Mouse (Mus musculus) liver, embryonic 15.5 days (tissue): ENCODE results near the gene Spag16. TPM values are rescaled to one million over a fixed set of nuclear protein-coding genes. Genes with fewer than 3 reads are reported as not detected.
A peak's percentile ranks its signal among the peaks of the same experiment; 100 is the strongest.

ENCODE experiments used
- ATAC-seq: fragments of 200-750 bp; cut with Nextera tagmentation; 2 replicates; pipeline ENCODE4 v1.8.0; 2017; ENCODE audit warnings: moderate number of reproducible peaks, mild to moderate bottlenecking, moderate library complexity; ENCODE audit not compliant: insufficient read depth
- H3K27ac ChIP-seq: fragments of 300-500 bp; sonication (generic); replicated peaks from 2 replicates; pipeline ENCODE4 v1.5.1; 2015; ENCODE audit warnings: mild to moderate bottlenecking, inconsistent platforms
- H3K27me3 ChIP-seq: fragments of 300-500 bp; sonication (generic); 2 replicates; pipeline ENCODE4 v1.6.1; 2015; ENCODE audit warnings: mild to moderate bottlenecking, inconsistent platforms
- H3K36me3 ChIP-seq: fragments of 300-500 bp; sonication (generic); replicated peaks from 2 replicates; pipeline ENCODE4 v1.6.1; 2015; ENCODE audit warnings: moderate library complexity, mild to moderate bottlenecking, inconsistent platforms
- H3K4me1 ChIP-seq: fragments of 300-500 bp; sonication (generic); replicated peaks from 2 replicates; pipeline ENCODE4 v1.6.1; 2015; ENCODE audit warnings: inconsistent platforms
- H3K4me2 ChIP-seq: fragments of 300-500 bp; sonication (generic); 2 replicates; pipeline ENCODE4 v1.6.1; 2015; ENCODE audit warnings: moderate library complexity, mild to moderate bottlenecking, inconsistent platforms
- H3K4me3 ChIP-seq: fragments of 300-500 bp; sonication (generic); replicated peaks from 2 replicates; pipeline ENCODE4 v1.5.1; 2015; ENCODE audit warnings: mild to moderate bottlenecking, inconsistent platforms
- H3K9ac ChIP-seq: fragments of 300-500 bp; sonication (generic); 2 replicates; pipeline ENCODE4 v1.6.1; 2015; ENCODE audit warnings: moderate library complexity, mild to moderate bottlenecking, inconsistent platforms
- H3K9me3 ChIP-seq: fragments of 300-500 bp; sonication (generic); replicated peaks from 2 replicates; pipeline ENCODE4 v1.6.1; 2016; ENCODE audit warnings: inconsistent platforms
- WGBS: fragments of 180-500 bp; shearing (Covaris S2); methylation state at CpG from one replicate; pipeline ENCODE4 v1.1.7; 2015; ENCODE audit warnings: mixed read lengths; ENCODE audit not compliant: insufficient replicate concordance; 5-methylcytosine and 5-hydroxymethylcytosine counted together
- polyA plus RNA-seq: library from polyadenylated mRNA; unstranded; fragments of >200 nt; fragmentation: Nextera tagmentation; extraction: Ambion mirVana; gene quantifications from 2 replicates; pipeline ENCODE4 v1.2.1, GENCODE M21; 2015

Gene Spag16
- polyA plus RNA-seq, 1 experiment from 2014 or later = not detected

GRCm38 (mm10) chr1:70104683-70105082 lies 277.9 kb downstream of the Spag16 start:
- H3K9me3 ChIP-seq = no peaks in the 10 kb centered on the region
- no peak overlapping the region for H3K4me3 ChIP-seq
- H3K9ac ChIP-seq = no peak overlapping the region
- no peak overlapping the region for H3K4me2 ChIP-seq
- no peak overlapping the region for H3K27ac ChIP-seq
- H3K36me3 ChIP-seq = no peaks in the 10 kb centered on the region
- H3K4me1 ChIP-seq = no peaks in the 10 kb centered on the region
- WGBS = 63% methylated on average over 8 of the region's 8 CpGs
- H3K27me3 ChIP-seq = no peaks in the 10 kb centered on the region
- no peak for ATAC-seq

- no peak for ATAC-seq
- no peak overlapping the region for H3K27ac ChIP-seq
- 59% methylated on average over 4 of the region's 4 CpGs for WGBS
- no peaks in the 10 kb centered on the region for H3K36me3 ChIP-seq
- no peak overlapping the region for H3K9ac ChIP-seq
- H3K27me3 ChIP-seq = no peaks in the 10 kb centered on the region
- H3K9me3 ChIP-seq = no peaks in the 10 kb centered on the region
- no peak overlapping the region for H3K4me2 ChIP-seq
- no peak overlapping the region for H3K4me3 ChIP-seq
- no peaks in the 10 kb centered on the region for H3K4me1 ChIP-seq
Observed at GRCm38 (mm10) chr1:70116212-70116982, 289.6 kb downstream of the Spag16 start.

GRCm38 (mm10) chr1:70128035-70128434 lies 301.3 kb downstream of the Spag16 start:
- no peaks in the 10 kb centered on the region for H3K36me3 ChIP-seq
- no peaks in the 10 kb centered on the region for H3K27me3 ChIP-seq
- no peak overlapping the region for H3K27ac ChIP-seq
- 25% methylated on average over 2 of the region's 2 CpGs for WGBS
- H3K4me1 ChIP-seq = no peaks in the 10 kb centered on the region
- H3K4me2 ChIP-seq = no peak overlapping the region
- no peak overlapping the region for H3K9ac ChIP-seq
- H3K9me3 ChIP-seq = no peaks in the 10 kb centered on the region
- no peak overlapping the region for H3K4me3 ChIP-seq
- ATAC-seq = no peak

- no peaks in the 10 kb centered on the region for H3K27me3 ChIP-seq
- H3K9me3 ChIP-seq = no peaks in the 10 kb centered on the region
- WGBS = 49% methylated on average over 2 of the region's 2 CpGs
- no peak overlapping the region for H3K9ac ChIP-seq
- H3K27ac ChIP-seq = no peak overlapping the region
- ATAC-seq = no peak
- H3K4me1 ChIP-seq = no peaks in the 10 kb centered on the region
- no peak overlapping the region for H3K4me2 ChIP-seq
- H3K36me3 ChIP-seq = no peaks in the 10 kb centered on the region
- H3K4me3 ChIP-seq = no peak overlapping the region
Observed at GRCm38 (mm10) chr1:70135547-70135946, 308.8 kb downstream of the Spag16 start.

- no peak overlapping the region for H3K4me2 ChIP-seq
- 45% methylated on average over 3 of the region's 3 CpGs for WGBS
- H3K27me3 ChIP-seq = no peaks in the 10 kb centered on the region
- no peak overlapping the region for H3K27ac ChIP-seq
- no peak for ATAC-seq
- H3K36me3 ChIP-seq = no peaks in the 10 kb centered on the region
- H3K9me3 ChIP-seq = no peaks in the 10 kb centered on the region
- no peak overlapping the region for H3K9ac ChIP-seq
- H3K4me3 ChIP-seq = no peak overlapping the region
- H3K4me1 ChIP-seq = no peaks in the 10 kb centered on the region
Observed at GRCm38 (mm10) chr1:70165343-70166158, 338.8 kb downstream of the Spag16 start.

GRCm38 (mm10) chr1:70180123-70180741 lies 353.5 kb downstream of the Spag16 start:
- Histone ChIP-seq H3K9me3 (no peaks in the 10 kb centered on the region), H3K4me2 (no peak overlapping the region), H3K36me3 (no peaks in the 10 kb centered on the region), H3K4me1 (no peaks in the 10 kb centered on the region), H3K27ac (no peak overlapping the region), H3K9ac (no peak overlapping the region), H3K4me3 (no peak overlapping the region), H3K27me3 (no peaks in the 10 kb centered on the region)
- peak; percentile 37; the same call in 1 of the 2 replicates for ATAC-seq
- 27% methylated on average over 4 of the region's 4 CpGs for WGBS

- 65% methylated on average over 9 of the region's 9 CpGs for WGBS
- Histone ChIP-seq H3K9me3 (no peaks in the 10 kb centered on the region), H3K36me3 (no peaks in the 10 kb centered on the region), H3K27me3 (no peaks in the 10 kb centered on the region), H3K4me2 (no peak overlapping the region), H3K4me1 (no peaks in the 10 kb centered on the region), H3K9ac (no peak overlapping the region), H3K27ac (no peak overlapping the region), H3K4me3 (no peak overlapping the region)
- no peak for ATAC-seq
Observed at GRCm38 (mm10) chr1:70264815-70265214, 438.0 kb downstream of the Spag16 start.

- Histone ChIP-seq H3K27me3 (no peaks in the 10 kb centered on the region), H3K36me3 (no peaks in the 10 kb centered on the region), H3K9ac (no peak overlapping the region), H3K4me2 (no peak overlapping the region), H3K27ac (no peak overlapping the region), H3K9me3 (no peaks in the 10 kb centered on the region), H3K4me3 (no peak overlapping the region), H3K4me1 (no peaks in the 10 kb centered on the region)
- 63% methylated on average over 5 of the region's 5 CpGs for WGBS
- ATAC-seq = no peak
Observed at GRCm38 (mm10) chr1:70265920-70266505, 439.2 kb downstream of the Spag16 start.

GRCm38 (mm10) chr1:70270139-70270538 lies 443.4 kb downstream of the Spag16 start:
- no peaks in the 10 kb centered on the region for H3K27me3 ChIP-seq
- H3K27ac ChIP-seq = no peak overlapping the region
- WGBS = 10% methylated on average over 8 of the region's 8 CpGs
- no peak overlapping the region for H3K4me3 ChIP-seq
- H3K4me1 ChIP-seq = no peaks in the 10 kb centered on the region
- H3K36me3 ChIP-seq = no peaks in the 10 kb centered on the region
- H3K4me2 ChIP-seq = no peak overlapping the region
- H3K9me3 ChIP-seq = no peaks in the 10 kb centered on the region
- no peak for ATAC-seq
- H3K9ac ChIP-seq = no peak overlapping the region

- Histone ChIP-seq H3K9ac (no peak overlapping the region), H3K27me3 (no peaks in the 10 kb centered on the region), H3K4me1 (no peaks in the 10 kb centered on the region), H3K9me3 (no peaks in the 10 kb centered on the region), H3K27ac (no peak overlapping the region), H3K36me3 (no peaks in the 10 kb centered on the region), H3K4me3 (no peak overlapping the region), H3K4me2 (no peak overlapping the region)
- 43% methylated on average over 2 of the region's 2 CpGs for WGBS
- no peak for ATAC-seq
Observed at GRCm38 (mm10) chr1:70272753-70273152, 446.0 kb downstream of the Spag16 start.

- no peak overlapping the region for H3K4me2 ChIP-seq
- no peak overlapping the region for H3K4me3 ChIP-seq
- no peak overlapping the region for H3K9ac ChIP-seq
- H3K27ac ChIP-seq = no peak overlapping the region
- H3K27me3 ChIP-seq = no peaks in the 10 kb centered on the region
- ATAC-seq = no peak
- 64% methylated on average over 2 of the region's 2 CpGs for WGBS
- no peaks in the 10 kb centered on the region for H3K4me1 ChIP-seq
- H3K9me3 ChIP-seq = no peaks in the 10 kb centered on the region
- no peaks in the 10 kb centered on the region for H3K36me3 ChIP-seq
Observed at GRCm38 (mm10) chr1:70279296-70279695, 452.5 kb downstream of the Spag16 start.
